Mouse (Mus musculus) CD4-positive naive resting alpha-beta T cell, adult 76 days (primary cell): Measurements from ENCODE around the gene Zbtb8b. TPM values are rescaled to one million over a fixed set of nuclear protein-coding genes. Genes with fewer than 3 reads are reported as not detected.

ENCODE experiments used
- total RNA-seq: library from RNA; stranded (reverse); gene quantifications from one replicate; pipeline ENCODE4 v1.2.4, GENCODE M21; 2023

Gene Zbtb8b
- not detected for total RNA-seq

DNA sequence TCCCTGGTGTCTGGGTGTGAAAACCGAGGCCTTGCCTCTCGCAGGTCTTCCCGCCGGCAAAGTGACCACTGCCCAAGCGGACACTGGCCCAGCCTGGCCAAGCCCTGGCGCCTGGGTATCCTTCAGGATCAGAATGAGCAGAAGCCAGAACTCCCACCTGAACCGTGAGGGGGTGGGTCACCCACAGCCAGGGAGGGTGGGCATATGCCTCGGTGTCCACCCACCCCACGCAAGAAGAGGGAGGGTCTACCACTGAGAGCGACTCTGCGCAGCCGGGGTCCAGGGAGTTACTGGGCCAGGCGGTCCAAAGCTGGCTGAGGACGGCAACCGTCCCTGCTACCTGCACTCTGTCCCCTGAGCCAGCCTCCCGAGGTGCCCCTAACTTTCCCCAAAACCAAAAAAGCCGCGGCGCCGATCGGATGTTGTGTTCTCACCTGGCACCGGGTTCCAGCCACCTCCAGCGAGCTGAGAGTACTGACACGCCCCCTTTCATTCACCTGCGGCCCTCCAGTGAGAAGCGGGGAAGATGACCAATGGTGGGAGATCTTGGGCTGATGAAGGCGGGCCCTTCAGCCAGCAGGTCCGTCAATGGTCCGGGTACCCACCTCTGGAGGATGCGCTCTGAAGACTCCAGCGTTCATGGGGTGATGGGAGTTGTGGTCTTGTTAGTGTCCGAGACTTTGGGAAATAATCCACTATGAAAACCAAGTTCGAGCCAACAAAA, at the start of gene Zbtb8b:
Gene Zbtb8b (minus strand): TSS at position 514 of the 724 bp plus-strand sequence.

DNA sequence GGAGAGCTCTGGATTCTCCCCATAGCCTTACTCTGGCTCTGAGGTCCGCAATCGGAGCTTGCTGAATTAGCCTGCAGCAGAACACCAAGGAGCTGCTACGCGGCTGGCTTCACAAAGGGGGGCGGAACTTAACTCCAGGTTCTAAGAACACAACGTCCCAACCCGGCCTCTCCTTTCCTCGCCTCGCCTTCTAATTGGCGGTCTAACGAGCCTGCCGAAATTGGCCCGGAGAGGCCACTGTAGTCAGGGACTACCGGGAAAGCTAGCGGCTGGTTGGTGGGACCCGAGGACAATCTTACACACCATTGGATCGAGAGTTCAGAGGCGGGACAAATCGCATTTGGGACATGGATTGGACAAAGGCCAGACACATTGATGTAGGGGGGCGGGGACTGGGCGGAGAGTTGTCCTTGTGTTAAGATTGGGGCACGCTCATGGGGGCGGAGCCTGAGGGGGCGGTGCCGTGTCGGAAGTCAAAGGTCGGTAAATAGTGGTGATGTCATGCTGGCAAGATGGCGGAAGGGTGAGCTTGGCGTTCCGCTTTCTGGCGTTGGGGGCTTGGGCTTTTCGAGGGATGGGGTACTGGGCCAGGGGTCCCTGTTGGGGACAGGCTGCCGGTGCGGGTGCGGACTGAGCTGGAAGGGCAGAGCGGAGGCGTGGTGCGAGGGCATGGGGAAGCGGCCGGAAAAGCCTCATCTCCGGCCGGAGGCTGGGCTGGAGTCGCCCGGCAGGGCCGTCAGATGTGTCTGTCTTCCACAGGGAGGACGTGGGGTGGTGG, 20.7 kb upstream of the Zbtb8b start, which contains the start of gene Bsdc1:
Gene Bsdc1 (plus strand): TSS at position 399 of the 778 bp plus-strand sequence.

GRCm38 (mm10) chr4:129377601-129378390, 62.9 kb downstream of the Zbtb8b start, which contains the start of gene Zbtb8a:
Gene Zbtb8a (minus strand): TSS chr4:129378116.

Other genes starting within 250 kb of the Zbtb8b start
- gene C77080, start 179.4 kb downstream of the Zbtb8b start, total RNA-seq: 1.0 TPM
- not detected for gene Sync, start 153.2 kb downstream of the Zbtb8b start, total RNA-seq
- gene Rbbp4, start 105.5 kb downstream of the Zbtb8b start, total RNA-seq: 168 TPM
- 35.2 TPM for gene Zbtb8os, start 105.2 kb downstream of the Zbtb8b start, total RNA-seq
- gene Zbtb8a, start 62.7 kb downstream of the Zbtb8b start, total RNA-seq: 1.8 TPM
- 163 TPM for gene Bsdc1, start 20.7 kb upstream of the Zbtb8b start, total RNA-seq
- not detected for gene Tssk3, start 50.2 kb upstream of the Zbtb8b start, total RNA-seq
- gene Fam229a, start 50.3 kb upstream of the Zbtb8b start, total RNA-seq: 1.9 TPM
- 19.7 TPM for gene Marcksl1, start 72.7 kb upstream of the Zbtb8b start, total RNA-seq
- 127 TPM for gene Hdac1, start 101.9 kb upstream of the Zbtb8b start, total RNA-seq
- gene Lck, start 132.8 kb upstream of the Zbtb8b start, total RNA-seq: 749 TPM
- gene Fam167b, start 137.7 kb upstream of the Zbtb8b start, total RNA-seq: 1.2 TPM
- gene Eif3i, start 159.8 kb upstream of the Zbtb8b start, total RNA-seq: 173 TPM
- 173 TPM for gene Tmem234, start 159.8 kb upstream of the Zbtb8b start, total RNA-seq
- 3.7 TPM for gene Dcdc2b, start 173.4 kb upstream of the Zbtb8b start, total RNA-seq
- gene Iqcc, start 178.2 kb upstream of the Zbtb8b start, total RNA-seq: 17.3 TPM
- gene Ccdc28b, start 183.1 kb upstream of the Zbtb8b start, total RNA-seq: 6.2 TPM
- 63.2 TPM for gene Txlna, start 200.2 kb upstream of the Zbtb8b start, total RNA-seq
- gene Kpna6, start 231.9 kb upstream of the Zbtb8b start, total RNA-seq: 31.4 TPM